Mouse (Mus musculus): ENCODE results near the gene Hbb-bh2.

- TF ChIP-seq POLR2A (IDR thresholded peaks at IDR 0.05; ENCODE audit: borderline replicate concordance, extremely low read depth, low read depth, low read length) (no peak), CTCF (IDR thresholded peaks at IDR 0.05; ENCODE audit: insufficient read depth, low read length) (no peak)
Measured at GRCm38 (mm10) chr7:103854669-103855068, 14.3 kb upstream of the Hbb-bh2 start.

All from lung, adult 2 months (tissue).